Mouse (Mus musculus): ENCODE results near the gene Mybbp1a. TPM values are rescaled to one million over a fixed set of nuclear protein-coding genes. Genes with fewer than 3 reads are reported as not detected.
"Not testable (repeated sequence)": the region's sequence is repeated elsewhere in the genome, so short reads cannot be mapped to it uniquely, and the experiment has no call there.

The Mybbp1a gene
- total RNA-seq, 2 experiments from 2014 or later, result 38.0 to 38.4 TPM

DNA sequence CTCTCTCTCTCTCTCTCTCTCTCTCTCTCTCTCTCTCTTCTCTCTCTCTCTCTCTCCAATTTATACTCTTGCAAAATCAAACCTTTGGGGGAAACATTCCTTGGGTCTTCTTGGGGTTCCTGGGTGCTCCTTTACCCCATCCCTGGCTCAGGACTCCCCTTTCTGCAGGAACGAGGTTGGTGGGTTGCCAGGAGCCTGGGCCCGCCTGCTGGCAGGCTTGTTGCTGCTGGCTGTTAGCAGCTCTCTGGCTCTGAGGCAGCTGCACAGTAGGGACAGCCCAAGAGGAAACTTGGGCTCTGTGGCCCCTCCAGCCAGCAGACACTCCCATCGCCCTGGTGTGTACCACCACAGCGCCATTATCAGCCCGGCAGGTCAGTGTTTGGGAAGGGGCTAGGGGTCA, 4.9 kb upstream of the Mybbp1a start:
- DNase-seq, result peak; percentile 67 to 70

DNA sequence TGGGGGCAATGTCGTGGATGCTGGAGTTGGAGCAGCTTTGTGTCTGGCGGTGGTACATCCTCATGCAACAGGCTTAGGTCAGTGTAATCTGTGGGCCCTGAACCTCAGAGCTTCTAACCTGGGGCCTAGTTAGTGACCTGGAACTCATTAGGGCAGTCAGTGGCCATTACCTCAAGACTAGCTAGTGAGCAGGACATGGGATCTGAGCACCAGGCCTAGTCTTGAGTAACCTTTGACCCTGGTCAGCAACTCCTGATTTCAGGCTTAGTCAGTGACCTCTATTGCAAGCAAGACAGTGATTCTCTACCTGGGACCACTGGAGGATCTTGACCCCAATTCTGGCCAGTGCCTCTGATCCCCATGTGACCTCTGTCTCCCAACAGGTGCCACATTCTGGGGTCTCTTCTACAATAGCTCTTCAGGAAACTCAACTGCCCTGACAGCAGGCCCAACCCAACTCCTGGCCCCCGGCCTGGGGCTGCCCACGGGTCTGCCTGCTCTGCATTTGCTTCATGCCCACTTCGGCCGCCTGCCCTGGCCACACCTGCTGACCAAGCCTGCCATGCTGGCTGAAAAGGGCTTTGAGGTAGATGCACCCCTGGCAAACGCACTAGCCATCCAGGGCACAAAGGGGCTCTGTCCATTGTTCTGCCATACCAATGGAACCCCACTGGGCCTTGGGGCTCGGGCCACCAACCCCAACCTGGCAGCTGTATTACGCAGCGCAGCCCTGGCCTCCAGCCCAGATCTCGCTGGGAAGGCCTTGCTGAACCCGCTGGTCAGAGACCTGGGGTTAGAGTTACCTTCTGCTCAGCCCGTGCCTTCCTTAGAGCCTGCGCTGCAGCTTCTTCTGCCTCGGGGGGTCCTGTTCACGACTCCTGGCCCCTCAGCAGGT, 4.2 kb upstream of the Mybbp1a start:
- intact Hi-C loops (cut with DNase I), result loop anchor here (5.0 kb wide), 1 partner anchor 275 kb away; no protein-coding TSS in a partner anchor
- no peak for DNase-seq

More for the DNA sequence above, 4.9 kb upstream of the Mybbp1a start:
- intact Hi-C loops (cut with DNase I), result loop anchor here (5.0 kb wide), 1 partner anchor 276 kb away; no protein-coding TSS in a partner anchor

DNA sequence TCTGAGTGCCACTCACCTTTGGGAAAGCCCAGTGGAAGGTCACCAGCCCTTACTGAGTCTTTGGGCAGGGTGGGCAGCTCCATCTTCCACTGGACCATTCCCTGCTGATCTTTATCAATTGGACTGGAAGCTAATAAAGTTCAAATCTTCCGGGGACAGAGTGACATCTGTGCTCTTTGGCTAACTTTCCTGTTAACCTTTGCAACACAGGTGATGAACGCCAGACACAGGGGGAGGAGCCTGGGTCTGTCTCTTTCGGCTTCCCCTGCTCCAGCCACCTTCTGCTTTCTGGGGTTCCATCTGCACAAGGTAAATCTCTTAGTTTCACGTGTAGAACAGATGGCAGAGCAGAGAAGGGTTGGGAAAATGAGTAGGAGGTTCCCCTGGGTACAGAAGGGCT, 2.7 kb upstream of the Mybbp1a start:
- intact Hi-C loops (cut with DNase I), result loop anchor here (5.0 kb wide), 1 partner anchor 274 kb away; no protein-coding TSS in a partner anchor
- DNase-seq, result no peak

DNA sequence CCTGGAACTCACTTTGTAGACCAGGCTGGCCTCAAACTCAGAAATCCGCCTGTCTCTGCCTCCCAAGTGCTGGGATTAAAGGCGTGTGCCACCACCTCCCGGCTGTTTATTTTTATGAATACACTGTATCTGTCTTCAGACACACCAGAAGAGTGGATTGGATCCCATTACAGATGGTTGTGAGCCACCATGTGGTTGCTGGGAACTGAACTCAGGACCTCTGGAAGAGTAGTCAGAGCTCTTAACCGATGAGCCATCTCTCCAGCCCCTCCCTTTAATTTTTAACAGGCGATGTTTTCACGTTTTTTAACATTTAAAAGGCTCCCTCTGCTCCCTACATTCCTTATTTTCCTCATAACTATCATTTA, 574 bp upstream of the Mybbp1a start:
- intact Hi-C loops (cut with DNase I), result not testable (repeated sequence)

DNA sequence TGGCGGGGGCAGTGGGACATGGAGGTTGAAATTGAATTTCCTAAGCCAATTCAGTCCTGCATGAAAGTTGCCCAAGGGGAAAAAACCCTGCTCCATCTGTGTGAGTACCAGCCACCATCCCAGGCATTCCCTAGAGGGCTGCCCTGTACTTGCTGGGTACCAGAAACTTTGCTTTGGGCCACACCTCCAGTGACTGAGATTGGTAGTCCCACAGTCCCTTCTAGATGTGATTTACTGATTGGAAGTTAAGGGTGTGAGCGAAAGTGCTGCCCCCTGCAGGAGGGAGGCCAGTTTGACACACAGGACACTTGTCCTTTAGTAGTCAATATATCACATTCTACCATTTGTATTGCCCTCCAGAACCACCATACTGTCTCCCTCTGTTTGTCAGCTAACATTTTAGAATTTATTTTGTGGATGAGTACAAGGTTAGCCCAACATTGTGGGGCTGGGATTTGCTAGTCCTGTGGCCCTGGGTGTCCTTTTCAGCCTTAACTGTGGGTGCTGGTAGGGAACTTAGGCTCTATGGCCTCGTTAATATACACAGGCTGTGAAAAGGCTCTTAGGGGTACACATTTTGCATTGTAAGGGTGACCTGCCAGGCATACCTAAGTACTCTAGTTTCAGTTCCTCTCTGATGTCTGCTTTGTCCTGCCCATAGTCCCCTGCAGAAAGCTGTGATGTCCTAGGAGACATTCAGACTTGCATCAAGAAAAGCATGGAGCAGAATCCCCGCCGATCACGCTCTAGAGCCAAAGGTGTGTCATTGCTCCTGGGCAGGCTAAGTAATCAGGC, 5.4 kb downstream of the Mybbp1a start:
- intact Hi-C loops (cut with DNase I), result loop anchor here (2.0 kb wide), 1 partner anchor 44 kb away; no protein-coding TSS in a partner anchor
- peak; percentile 48 to 50 for DNase-seq

More for the DNA sequence above, 574 bp upstream of the Mybbp1a start:
- DNase-seq, result not testable (repeated sequence)

- no peak for DNase-seq
- intact Hi-C loops (cut with DNase I), result loop anchor here (2.0 kb wide), 1 partner anchor 43 kb away; no protein-coding TSS in a partner anchor
Measured at GRCm38 (mm10) chr11:72447475-72447874, 6.3 kb downstream of the Mybbp1a start.

- DNase-seq, result no peak
- intact Hi-C loops (cut with DNase I), result loop anchor here (5.0 kb wide), 1 partner anchor 110 kb away; no protein-coding TSS in a partner anchor
Measured at GRCm38 (mm10) chr11:72452140-72452665, 11.0 kb downstream of the Mybbp1a start.

GRCm38 (mm10) chr11:72453105-72453953, 12.2 kb downstream of the Mybbp1a start:
- intact Hi-C loops (cut with DNase I), result loop anchor here (5.0 kb wide), 1 partner anchor 109 kb away; no protein-coding TSS in a partner anchor
- DNase-seq, result no peak

DNA sequence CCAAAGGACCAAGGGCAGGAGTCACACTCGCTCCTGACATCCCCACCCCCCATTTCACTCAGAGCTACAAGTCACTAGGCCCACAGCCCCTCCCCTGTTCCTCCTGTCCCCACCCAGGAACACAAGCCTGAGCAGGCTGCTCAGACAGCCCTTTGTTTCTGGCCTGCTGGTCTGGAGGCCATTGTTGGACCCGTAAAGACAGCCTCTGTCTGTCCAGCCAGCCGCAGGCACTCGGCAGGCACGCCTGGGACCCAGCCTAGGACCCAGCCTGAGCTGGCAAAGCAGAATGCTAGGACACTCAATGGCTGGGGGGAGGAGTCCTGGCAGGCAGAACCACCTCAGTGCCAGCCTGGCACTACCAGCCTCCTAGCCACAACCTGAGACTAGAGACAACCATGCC, 14.5 kb downstream of the Mybbp1a start:
- DNase-seq, result no peak
- intact Hi-C loops (cut with DNase I), result no loop called here

DNA sequence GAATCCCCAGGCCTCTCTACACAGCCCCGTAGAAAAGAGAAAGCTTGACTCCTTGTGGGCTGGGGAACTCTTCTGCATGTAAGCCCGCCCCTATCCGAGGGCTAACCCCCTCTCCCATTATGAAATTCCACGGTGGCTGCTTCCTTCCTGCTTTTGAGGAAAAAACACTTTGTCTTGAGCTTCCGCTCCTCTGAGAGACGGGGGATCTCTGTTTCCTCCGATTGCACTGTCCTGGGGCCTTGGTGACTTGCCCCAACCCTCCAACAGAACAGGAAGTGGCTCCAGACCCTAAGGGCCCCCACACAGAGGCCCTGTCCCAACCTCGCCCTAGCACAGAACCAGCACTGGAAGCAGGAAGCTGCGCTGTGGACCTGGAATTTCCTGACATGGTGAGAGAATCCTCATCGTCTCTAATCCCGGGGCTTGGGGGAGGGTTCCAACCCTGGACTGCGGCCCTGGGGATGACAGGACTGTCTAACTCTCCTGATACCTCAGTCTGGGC, 16.9 kb downstream of the Mybbp1a start:
- intact Hi-C loops (cut with DNase I), result loop anchor here (2.0 kb wide), 1 partner anchor 31 kb away; the partner anchor contains the start of gene Spns2

DNA sequence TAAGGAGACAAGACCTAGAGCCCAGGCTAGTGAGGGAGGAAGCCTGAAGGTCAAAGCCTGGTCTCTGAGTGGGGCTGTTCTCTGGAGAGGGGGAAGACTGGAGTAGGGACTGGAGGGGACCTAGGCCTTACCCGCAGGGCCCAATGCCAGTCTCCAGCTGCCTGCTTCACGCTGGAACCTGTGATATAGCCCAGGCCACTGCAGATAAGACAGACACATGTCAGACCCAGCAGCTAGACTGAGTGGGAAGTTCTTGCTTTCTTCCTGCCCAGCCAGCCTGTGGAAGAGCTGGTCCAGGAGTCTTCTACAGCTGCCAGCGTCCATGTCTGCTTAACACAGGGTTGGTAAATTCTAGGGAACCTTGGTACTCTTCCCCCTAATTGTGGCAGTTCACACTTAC, 17.3 kb downstream of the Mybbp1a start:
- intact Hi-C loops (cut with DNase I), result loop anchor here (2.0 kb wide), 1 partner anchor 30 kb away; the partner anchor contains the start of gene Spns2
- no peak for DNase-seq

More for the DNA sequence above, 16.9 kb downstream of the Mybbp1a start:
- peak; percentile 54 to 55 for DNase-seq

DNA sequence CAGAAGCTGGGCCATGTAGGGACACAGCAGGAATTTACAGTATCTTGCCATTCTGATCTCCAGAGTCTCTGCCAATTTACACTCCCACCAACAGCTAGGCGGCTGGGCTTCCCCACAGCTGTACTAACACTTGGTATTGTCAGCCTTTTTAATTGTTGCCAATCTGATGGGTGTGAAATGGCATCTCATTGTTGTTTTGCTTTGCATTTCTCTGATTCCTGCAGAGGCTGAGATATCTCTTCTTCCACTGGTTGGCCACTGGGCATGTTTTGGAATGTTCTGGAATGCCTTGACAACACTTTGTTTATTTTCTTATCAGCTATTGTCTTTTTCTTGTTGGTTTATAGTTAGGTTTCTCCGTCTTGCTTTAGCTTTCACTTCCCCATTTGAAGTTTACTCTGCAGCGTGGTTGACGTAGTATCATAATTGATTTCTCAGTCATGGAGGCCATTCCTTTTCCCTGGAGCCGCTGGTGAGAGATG, 20.4 kb downstream of the Mybbp1a start:
- intact Hi-C loops (cut with DNase I), result no loop called here
- peak in 1 of 2 experiments; percentile 29 for DNase-seq

DNA sequence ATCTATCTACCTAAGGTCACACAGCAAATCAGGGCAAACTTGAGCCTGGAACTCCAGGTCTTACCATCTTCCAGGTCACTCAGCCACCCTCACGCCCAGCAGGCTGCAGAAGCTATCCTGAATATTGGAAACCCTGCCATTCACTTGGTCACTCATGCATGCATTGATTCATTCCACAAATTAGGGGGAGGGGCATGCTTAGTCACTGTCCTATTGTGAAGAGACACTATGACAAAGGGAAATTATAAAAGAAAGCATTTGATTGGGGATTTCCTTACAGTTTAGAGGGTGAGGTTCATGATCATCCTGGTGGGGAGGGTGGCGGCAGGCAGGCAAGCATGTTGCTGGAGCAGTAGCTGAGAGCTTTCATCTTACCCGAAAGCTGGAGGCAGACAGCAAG, 23.7 kb downstream of the Mybbp1a start:
- intact Hi-C loops (cut with DNase I), result no loop called here

GRCm38 (mm10) chr11:72465978-72466693, 25.0 kb downstream of the Mybbp1a start:
- no peak for DNase-seq
- intact Hi-C loops (cut with DNase I), result no loop called here

More for the DNA sequence above, 23.7 kb downstream of the Mybbp1a start:
- DNase-seq, result no peak

GRCm38 (mm10) chr11:72466694-72467507, 25.7 kb downstream of the Mybbp1a start:
- DNase-seq, result peak; percentile 27 to 29
- intact Hi-C loops (cut with DNase I), result no loop called here

- intact Hi-C loops (cut with DNase I), result no loop called here
Measured at GRCm38 (mm10) chr11:72468525-72468924, 27.4 kb downstream of the Mybbp1a start.

DNA sequence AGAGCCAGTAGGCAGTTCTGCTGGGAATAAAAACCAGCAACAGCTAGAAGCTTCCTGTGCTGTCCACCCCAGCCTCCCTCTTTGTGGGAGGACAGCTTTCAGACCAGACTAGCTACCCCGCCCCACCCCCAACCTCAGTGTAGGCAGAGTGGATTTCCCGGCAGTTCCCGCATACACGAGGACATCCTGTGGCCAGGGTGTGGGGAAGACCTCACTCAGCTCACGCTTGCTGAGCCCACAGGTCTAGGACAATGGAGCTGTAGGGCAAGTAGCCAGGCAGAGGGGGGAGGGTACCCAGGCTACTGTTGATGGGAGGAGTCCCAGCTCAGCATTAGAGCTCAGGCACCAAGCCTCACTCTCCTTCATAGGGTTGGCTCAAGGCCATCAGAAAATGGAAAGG, 28.1 kb downstream of the Mybbp1a start:
- intact Hi-C loops (cut with DNase I), result no loop called here
- peak; percentile 79 to 86 for DNase-seq

More at GRCm38 (mm10) chr11:72468525-72468924, 27.4 kb downstream of the Mybbp1a start:
- DNase-seq, result no peak
